Mouse (Mus musculus) testis, adult 2 months (tissue): Measurements from ENCODE around the gene Cxcl3.

Experiments used
- CTCF ChIP-seq: fragments of 200-500 bp; IDR thresholded peaks from 2 replicates; pipeline ENCODE4 v1.5.1; 2012; ENCODE audit warnings: low read depth, mild to moderate bottlenecking, inconsistent platforms, low read length, moderate library complexity; ENCODE audit not compliant: control insufficient read depth, insufficient read depth, insufficient replicate concordance
- POLR2A ChIP-seq: fragments of 200-500 bp; IDR thresholded peaks from 2 replicates; pipeline ENCODE4 v1.6.1; 2012; ENCODE audit warnings: low read depth, mild to moderate bottlenecking, inconsistent platforms, low read length, moderate library complexity; ENCODE audit not compliant: control insufficient read depth

- no peak for TF ChIP-seq CTCF
- no peak for TF ChIP-seq POLR2A
Observed at GRCm38 (mm10) chr5:90775562-90775961, 10.3 kb upstream of the Cxcl3 start.
